Mouse (Mus musculus) liver, embryonic 14.5 days (tissue): Measurements from ENCODE around the gene Zfp366. TPM values are rescaled to one million over a fixed set of nuclear protein-coding genes. Genes with fewer than 3 reads are reported as not detected.

Source experiments
- ATAC-seq: fragments of 200-750 bp; cut with Nextera tagmentation; 2 replicates; pipeline ENCODE4 v1.8.0; 2017; ENCODE audit warnings: moderate number of reproducible peaks, mild to moderate bottlenecking, moderate library complexity; ENCODE audit not compliant: insufficient read depth
- DNase-seq, 3 experiments: peaks; one replicate each; pipeline ENCODE4 v3.0.0-alpha.2; 2012 to 2013; ENCODE audit warnings: low read depth in 3 of 3, low spot score in 3 of 3
- H3K27ac ChIP-seq: fragments of 300-500 bp; sonication (generic); 2 replicates; pipeline ENCODE4 v1.5.1; 2014; ENCODE audit warnings: moderate library complexity, mild to moderate bottlenecking, control low read depth, inconsistent platforms
- H3K27me3 ChIP-seq: fragments of 300-500 bp; sonication (generic); 2 replicates; pipeline ENCODE4 v1.6.1; 2014; ENCODE audit warnings: mild to moderate bottlenecking, low read length, moderate library complexity; ENCODE audit not compliant: control insufficient read depth, insufficient read depth
- H3K36me3 ChIP-seq: fragments of 300-500 bp; sonication (generic); replicated peaks from 2 replicates; pipeline ENCODE4 v1.6.1; 2014; ENCODE audit warnings: low read depth; ENCODE audit not compliant: control insufficient read depth, insufficient read depth
- H3K4me1 ChIP-seq, 2 experiments: fragments of 200-500 bp in 1 of 2; fragments of 300-500 bp in 1 of 2; sonication (generic) in 1 of 2; replicated peaks; 2 replicates each; pipeline ENCODE4 v1.6.1; 2012 to 2014; ENCODE audit warnings: antibody characterized with exemption in 1 of 2, inconsistent platforms in 1 of 2, low read length in 1 of 2; ENCODE audit not compliant: control insufficient read depth in 2 of 2, insufficient read depth in 2 of 2
- H3K4me2 ChIP-seq: fragments of 300-500 bp; sonication (generic); 2 replicates; pipeline ENCODE4 v1.6.1; 2014; ENCODE audit warnings: low read depth, mild to moderate bottlenecking, control low read depth, moderate library complexity
- H3K4me3 ChIP-seq, 2 experiments: fragments of 200-500 bp in 1 of 2; fragments of 300-500 bp in 1 of 2; sonication (generic) in 1 of 2; 2 replicates each; pipeline ENCODE4 v1.5.1; 2012 to 2014; ENCODE audit warnings: low read depth in 2 of 2, low read length in 2 of 2, mild to moderate bottlenecking in 2 of 2, control low read depth in 1 of 2, inconsistent platforms in 1 of 2, moderate library complexity in 1 of 2; ENCODE audit not compliant: insufficient read depth in 1 of 2
- H3K9ac ChIP-seq: fragments of 300-500 bp; sonication (generic); replicated peaks from 2 replicates; pipeline ENCODE4 v1.6.1; 2014; ENCODE audit warnings: mild to moderate bottlenecking, control low read depth, moderate library complexity
- H3K9me3 ChIP-seq: fragments of 300-500 bp; sonication (generic); 2 replicates; pipeline ENCODE4 v1.6.1; 2016; ENCODE audit warnings: low read length, mixed read lengths; ENCODE audit not compliant: control insufficient read depth
- CTCF ChIP-seq: IDR thresholded peaks from 2 replicates; pipeline ENCODE4 v1.5.1; 2016; ENCODE audit warnings: antibody characterized with exemption, low read depth, control low read depth
- EP300 ChIP-seq: IDR thresholded peaks from 2 replicates; pipeline ENCODE4 v1.6.1; 2016; ENCODE audit warnings: antibody characterized with exemption, low read depth
- WGBS: fragments of 180-500 bp; shearing (Covaris S2); extraction: QIAGEN DNeasy Blood & Tissue Kit; methylation state at CpG from one replicate; pipeline ENCODE4 v1.1.7; 2014; ENCODE audit not compliant: insufficient replicate concordance; 5-methylcytosine and 5-hydroxymethylcytosine counted together
- polyA plus RNA-seq, 2 experiments: library from polyadenylated mRNA; depleted of rRNA in 1 of 2; stranded (reverse) in 1 of 2; unstranded in 1 of 2; fragments of >200 nt; fragmentation: Nextera tagmentation in 1 of 2; extraction: Ambion mirVana in 1 of 2; gene quantifications; 2 replicates each; pipeline versions ENCODE4 v1.2.1 to v1.2.3; 2012 to 2014

Zfp366 gene
- polyA plus RNA-seq, 2 experiments = 0.28 to 0.46 TPM

DNA sequence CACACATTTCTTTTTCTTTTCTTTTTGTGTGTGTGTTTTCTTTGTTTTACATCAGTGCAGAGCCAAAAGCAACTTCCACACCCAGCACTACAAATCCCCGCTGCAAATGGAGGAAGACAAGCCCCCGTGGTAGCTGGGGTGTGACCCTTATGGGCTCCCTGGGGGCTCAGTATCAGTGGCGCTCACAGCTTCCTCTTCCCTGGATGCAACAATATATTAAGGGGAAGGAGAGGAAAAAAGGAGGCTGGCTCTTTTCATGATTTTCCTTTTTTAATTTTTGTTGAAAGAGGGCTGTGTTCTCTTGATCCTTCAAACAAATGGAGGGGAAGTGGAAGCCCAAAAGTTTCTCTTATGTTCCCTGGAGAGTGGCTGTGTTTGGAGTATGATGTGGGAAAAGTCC is 70.2 kb downstream of the Zfp366 start:
- DNase-seq = no peak
- 10% methylated on average over 3 of the region's 3 CpGs for WGBS
- H3K36me3 ChIP-seq = no peaks in the 10 kb centered on the region
- H3K4me2 ChIP-seq = no peak overlapping the region
- H3K9ac ChIP-seq = no peak overlapping the region
- no peak for ATAC-seq
- H3K27ac ChIP-seq = no peak overlapping the region
- no peaks in the 10 kb centered on the region for H3K4me1 ChIP-seq
- TF ChIP-seq CTCF (no peak), EP300 (no peak)
- H3K4me3 ChIP-seq = no peak overlapping the region
- H3K9me3 ChIP-seq = no peaks in the 10 kb centered on the region
- H3K27me3 ChIP-seq = no peaks in the 10 kb centered on the region

DNA sequence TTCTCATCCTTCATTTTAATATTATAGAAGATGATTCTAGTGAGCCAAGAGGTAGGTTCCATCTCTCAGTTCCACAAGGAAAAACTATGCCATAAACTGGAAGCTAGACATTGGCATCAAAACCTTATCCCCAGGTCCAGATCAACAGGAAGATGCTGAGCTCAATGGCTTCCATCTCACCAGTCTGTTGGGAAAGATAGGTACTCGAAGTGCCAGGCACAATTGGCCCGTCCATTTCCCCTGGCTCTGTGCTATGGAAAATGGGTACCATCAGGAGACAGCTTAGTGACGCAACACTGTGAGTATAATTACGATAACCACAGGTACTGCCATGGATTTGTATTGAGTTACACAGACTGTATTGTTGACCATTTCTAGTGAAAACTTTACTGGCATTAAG is 72.3 kb downstream of the Zfp366 start:
- H3K36me3 ChIP-seq = no peaks in the 10 kb centered on the region
- no peaks in the 10 kb centered on the region for H3K27me3 ChIP-seq
- no peak overlapping the region for H3K9ac ChIP-seq
- WGBS = 65% methylated on average over 4 of the region's 4 CpGs
- no peak overlapping the region for H3K4me2 ChIP-seq
- ATAC-seq (no peak), DNase-seq (no peak)
- H3K27ac ChIP-seq = no peak overlapping the region
- TF ChIP-seq EP300 = no peak
- TF ChIP-seq CTCF = no peak
- H3K4me3 ChIP-seq = no peak overlapping the region
- no peaks in the 10 kb centered on the region for H3K4me1 ChIP-seq
- no peaks in the 10 kb centered on the region for H3K9me3 ChIP-seq

- no peaks in the 10 kb centered on the region for H3K4me1 ChIP-seq
- no peak for DNase-seq
- 64% methylated on average over 3 of the region's 3 CpGs for WGBS
These were observed 74.1 kb downstream of the Zfp366 start for GRCm38 (mm10) chr13:99258677-99259076.

DNA sequence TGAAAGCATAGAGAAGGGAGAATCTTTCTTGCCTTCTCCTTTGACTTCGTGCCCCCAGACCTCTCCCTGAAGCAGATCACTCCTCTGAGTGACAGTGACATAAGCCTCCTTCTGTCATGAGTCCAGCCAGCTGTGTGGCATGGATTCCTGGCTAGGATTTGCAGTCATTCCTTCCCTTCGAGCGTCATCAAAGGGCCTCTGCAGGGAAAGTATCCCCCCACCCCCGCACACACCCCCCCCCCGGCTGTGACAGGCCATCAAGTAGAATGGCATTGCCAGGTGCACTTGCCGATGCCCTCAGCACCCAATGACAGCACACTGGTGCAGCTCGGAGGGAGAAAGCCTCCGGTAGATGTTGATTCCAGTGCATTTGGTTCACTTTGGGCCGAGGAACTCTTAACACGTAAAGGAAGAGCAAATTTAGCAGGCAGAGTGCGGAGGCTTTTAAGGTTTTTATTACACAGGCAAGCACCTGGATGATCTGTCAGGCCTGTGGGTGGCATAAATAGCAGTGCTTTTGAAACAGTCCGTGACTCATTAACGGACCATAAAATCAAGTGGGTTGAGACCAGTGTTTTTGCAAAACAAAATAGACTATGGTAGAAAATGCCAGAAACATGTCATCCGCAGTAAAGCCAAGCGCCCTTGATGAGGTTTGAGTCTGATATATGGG is 75.0 kb downstream of the Zfp366 start:
- ATAC-seq = no peak
- H3K36me3 ChIP-seq = no peaks in the 10 kb centered on the region
- no peak overlapping the region for H3K9ac ChIP-seq
- no peak for DNase-seq
- no peak overlapping the region for H3K27ac ChIP-seq
- H3K27me3 ChIP-seq = no peaks in the 10 kb centered on the region
- TF ChIP-seq CTCF = no peak
- TF ChIP-seq EP300 = no peak
- H3K4me3 ChIP-seq = no peak overlapping the region
- 68% methylated on average over 15 of the region's 15 CpGs for WGBS
- H3K4me2 ChIP-seq = no peak overlapping the region
- no peaks in the 10 kb centered on the region for H3K4me1 ChIP-seq
- H3K9me3 ChIP-seq = no peaks in the 10 kb centered on the region

More at GRCm38 (mm10) chr13:99258677-99259076, 74.1 kb downstream of the Zfp366 start:
- H3K27ac ChIP-seq = no peak overlapping the region
- no peaks in the 10 kb centered on the region for H3K9me3 ChIP-seq
- no peak overlapping the region for H3K4me3 ChIP-seq
- TF ChIP-seq CTCF (no peak), EP300 (no peak)
- no peak overlapping the region for H3K9ac ChIP-seq
- H3K27me3 ChIP-seq = no peaks in the 10 kb centered on the region
- H3K36me3 ChIP-seq = no peaks in the 10 kb centered on the region
- no peak overlapping the region for H3K4me2 ChIP-seq
- ATAC-seq = no peak

DNA sequence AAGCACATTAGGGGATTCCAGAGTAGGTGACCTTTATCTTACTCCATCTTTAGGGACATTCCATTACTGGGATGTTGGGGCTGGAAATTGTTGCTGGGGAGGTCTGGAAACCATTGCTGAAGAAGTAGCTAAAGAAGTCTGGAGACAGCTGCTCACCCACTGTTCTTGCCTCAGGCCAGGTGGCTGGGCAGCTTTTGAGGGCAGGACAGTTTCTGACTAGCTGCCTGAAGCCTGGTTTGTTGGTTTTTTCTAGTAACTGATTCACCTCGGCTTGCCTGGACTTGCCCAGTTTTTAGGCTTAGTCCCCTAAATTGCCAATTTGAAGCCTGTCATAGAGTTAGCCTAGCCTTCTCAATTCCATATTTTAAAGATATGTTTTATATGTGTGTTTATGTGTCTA is 77.8 kb downstream of the Zfp366 start:
- Histone ChIP-seq H3K9ac (no peak overlapping the region), H3K4me3 (no peak overlapping the region), H3K27me3 (no peaks in the 10 kb centered on the region), H3K9me3 (no peaks in the 10 kb centered on the region), H3K4me2 (no peak overlapping the region), H3K36me3 (no peaks in the 10 kb centered on the region), H3K27ac (no peak overlapping the region), H3K4me1 (no peaks in the 10 kb centered on the region)
- ATAC-seq (no peak), DNase-seq (no peak)
- 48% methylated on average over 1 of the region's 1 CpGs for WGBS
- TF ChIP-seq EP300 (no peak), CTCF (no peak)
